Mouse (Mus musculus) c-Kit-positive CD71-positive TER-119-positive erythroid progenitor cells, embryonic 14.5 days (primary cell): ENCODE measurements at regions not wholly inside any gene's neighbourhood (a gene's known extent, or its start where the extent isn't known, plus 50 kb on each side); places are given as distances from the start of the nearest gene placed in this dataset.
A peak's percentile ranks its signal among the peaks of the same experiment; 100 is the strongest.

Experiments used
- DNase-seq: peaks from one replicate; pipeline ENCODE4 v3.0.0-alpha.2; 2013; ENCODE audit warnings: low spot score

DNA sequence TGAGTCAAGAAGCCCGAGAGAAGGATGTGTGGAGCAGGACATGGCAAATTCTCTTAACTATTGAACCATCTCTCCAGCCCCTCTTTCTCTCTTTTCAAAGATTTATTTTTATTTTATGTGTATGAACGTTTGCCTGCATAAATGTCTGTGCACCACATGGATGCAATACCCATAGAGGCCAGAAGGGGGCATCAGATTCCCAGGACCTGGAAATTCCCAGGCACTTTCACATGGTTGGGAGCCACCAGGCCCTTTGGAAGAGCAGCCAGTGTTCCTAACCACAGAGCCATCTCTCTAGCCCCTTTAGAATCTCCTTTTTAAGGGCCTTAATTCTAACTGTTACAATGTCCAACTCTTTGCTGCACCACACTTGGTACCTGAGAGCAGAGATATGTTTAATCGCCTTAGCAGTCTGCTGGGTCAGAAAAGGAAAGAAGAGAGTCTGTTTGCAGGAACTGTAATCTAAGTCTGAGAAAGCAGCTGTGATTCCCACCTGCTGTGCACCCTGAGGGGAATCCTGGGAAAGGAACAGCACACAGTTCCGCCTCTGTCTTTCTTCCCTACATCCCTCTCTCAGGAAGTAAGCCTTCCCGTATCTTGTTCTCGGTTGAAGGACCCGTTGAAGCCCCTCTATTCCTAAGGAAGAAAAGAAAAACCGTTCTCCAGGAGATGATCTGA is 186.8 kb downstream of the Katnal1 start:
- no peak for DNase-seq

DNA sequence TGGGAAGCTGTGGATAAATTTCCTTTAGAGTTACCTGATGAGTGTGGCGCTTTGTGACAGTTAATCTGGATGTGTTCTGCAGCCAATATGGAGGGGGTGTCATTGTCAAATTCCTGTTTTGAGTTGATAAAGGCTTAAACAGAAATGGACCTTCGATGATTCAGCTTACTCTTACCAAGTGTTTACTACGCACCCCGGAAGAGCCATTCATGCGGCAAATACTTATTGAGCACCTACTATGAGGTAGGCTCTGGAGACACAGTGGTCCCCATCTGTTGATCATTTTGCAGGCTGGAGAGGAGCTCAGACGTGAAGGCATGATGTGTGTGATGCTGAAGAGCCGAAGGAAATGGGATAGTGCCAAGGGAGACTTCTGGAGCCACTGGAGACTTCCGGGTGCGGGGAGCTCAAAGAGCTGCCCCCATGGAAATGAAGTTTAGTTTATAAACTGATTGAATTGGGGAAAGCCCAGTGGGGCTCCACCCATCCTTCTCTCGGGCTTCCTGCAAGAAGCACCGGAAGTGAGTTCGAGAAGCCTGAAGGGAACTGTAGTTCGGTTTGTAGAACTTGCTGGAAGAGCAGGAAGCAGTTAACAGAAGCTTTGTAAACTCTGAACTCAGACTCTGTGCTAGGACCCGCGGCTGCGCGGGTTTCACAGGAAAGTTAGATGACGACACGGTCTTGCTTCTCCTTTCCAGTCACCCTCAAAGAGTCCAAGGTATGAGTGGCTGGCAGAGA is 187.7 kb downstream of the Katnal1 start:
- no peak for DNase-seq

DNA sequence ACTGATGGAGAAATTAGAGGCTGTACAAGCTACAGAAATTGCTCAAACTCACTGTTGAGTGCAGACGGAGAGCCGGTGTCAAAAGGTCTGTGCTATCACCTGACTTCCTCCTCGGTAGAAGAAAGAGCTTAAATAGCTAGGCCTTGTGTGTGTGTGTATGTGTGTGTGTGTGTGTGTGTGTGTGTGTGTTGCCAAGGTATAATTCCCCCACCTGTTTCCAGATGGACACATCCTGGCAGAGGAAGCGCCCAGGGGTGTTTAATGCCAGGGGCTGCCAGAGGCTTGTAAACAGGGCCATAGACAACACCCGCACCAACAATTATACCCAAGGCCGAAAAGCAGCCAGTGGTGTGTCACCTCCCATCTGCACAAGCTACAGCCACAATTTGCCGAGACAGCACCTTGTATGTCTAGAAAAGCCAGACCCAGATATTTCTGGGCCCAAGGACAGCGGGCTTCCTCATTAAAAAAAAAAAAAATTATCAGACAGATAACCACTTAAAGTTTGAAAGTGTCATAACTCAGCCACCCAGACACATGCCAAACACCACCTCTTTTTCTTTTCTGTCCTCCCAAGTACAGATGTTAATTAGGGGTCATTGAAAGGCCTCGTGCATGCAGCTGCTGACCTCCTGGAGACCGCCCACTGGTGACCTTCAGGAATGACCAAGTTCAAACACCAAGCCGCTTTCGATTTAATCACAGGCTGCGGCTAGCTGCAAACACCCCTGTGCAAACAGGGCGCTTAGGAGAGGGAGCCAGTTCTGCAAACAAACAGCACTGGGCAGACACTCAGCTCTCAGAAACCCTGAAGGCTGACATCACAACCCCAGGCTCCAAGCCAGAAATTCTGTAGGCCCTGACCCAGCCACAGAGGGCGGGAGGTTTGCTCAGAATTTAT is 188.0 kb upstream of the Ubl3 start:
- DNase-seq: no peak

DNA sequence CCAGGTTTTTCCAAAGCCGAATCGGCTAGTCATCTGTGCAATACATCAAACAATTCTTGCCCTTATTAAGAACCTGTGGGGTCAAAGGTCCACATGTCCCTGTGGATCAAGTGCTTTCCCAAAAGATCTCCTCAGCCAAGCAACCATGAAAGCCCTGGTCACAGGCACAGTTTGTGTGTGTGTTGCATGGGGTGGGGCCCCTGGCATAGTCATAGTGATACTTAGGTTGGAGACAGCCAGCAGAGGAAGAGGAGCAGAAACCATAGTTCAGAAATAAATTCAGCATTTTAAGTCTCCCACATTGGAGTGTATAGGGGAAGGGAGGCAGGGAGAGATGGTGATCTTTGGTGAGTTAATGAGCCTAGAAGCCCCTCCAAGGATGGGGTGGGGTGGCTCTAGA is 187.1 kb upstream of the Ubl3 start:
- DNase-seq: no peak

DNA sequence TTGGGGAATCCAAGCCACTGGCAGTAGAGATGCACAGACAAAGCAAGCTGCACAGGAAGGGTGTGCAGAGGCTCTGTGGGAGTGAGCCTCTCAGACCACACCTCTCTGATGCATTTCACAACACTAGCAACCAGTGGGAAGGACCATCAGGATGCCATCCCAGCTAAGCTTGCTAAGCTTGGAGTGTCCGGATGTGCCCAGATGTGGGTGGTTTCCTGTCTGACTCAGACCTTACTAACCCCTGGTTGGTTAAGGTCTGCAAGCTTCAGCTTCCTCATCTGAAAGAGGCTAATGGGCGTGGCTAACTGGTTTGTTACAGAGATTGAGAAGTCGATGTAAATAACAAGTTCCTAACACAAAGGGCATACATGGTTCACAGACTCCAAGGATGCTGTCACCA is 186.6 kb upstream of the Ubl3 start:
- peak; percentile 6 for DNase-seq

DNA sequence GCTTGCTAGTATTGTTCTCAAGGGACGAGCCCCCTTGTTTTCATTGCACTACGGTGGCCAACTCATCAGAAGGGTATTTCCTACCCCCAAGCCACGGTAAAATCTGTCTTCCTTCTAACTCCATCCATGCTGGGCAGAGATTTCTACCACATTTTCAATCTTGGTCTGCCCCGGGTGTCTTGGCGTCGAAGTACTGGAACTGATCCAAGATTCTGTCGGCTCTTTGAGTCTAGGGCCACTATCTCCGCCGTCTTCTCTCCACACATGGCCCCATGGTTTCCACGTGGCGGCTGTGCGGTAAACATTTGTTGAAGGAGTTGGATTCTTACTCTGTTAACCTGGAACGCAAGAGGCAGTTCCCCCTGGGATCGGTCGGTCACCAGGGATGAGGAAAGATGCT is 177.0 kb upstream of the Ubl3 start:
- no peak for DNase-seq

DNA sequence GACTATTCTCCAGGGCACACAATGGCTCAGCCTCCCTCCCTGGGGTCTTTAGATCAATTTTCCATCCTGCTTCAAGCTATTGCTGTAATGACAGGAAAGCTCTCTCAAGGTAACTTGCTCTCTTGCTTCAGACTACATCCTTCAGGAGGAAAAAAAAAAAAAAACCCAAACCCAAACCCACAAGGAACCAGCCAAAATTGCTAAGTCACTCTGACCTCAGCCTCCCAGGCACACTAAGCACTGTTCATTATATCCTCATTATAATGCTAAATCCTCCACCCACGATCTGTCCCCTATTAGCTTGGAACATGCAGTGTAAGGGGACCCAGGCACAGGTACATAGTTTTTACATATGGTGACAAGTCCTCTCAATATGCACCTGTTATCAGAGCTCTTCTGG is 175.9 kb upstream of the Ubl3 start:
- DNase-seq: no peak

DNA sequence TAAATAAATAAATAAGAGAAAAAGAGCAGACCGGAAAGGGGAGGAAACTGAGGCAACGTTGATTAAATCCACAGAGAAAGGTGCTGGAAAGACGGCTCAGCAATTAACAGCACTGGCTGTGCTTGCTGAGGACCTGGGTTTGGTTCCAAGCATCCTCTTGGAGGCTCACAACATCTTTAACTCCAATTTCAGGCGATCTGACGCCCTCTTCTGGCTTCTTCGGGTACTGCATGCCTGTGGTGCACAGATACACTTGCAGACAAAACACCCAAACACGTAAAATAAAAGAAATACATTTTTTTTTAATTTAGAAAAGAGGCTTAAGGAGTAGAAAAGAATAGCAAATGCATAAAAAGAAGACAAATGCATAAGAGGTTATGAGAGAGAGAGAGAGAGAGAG is 173.9 kb upstream of the Ubl3 start:
- no peak for DNase-seq

DNA sequence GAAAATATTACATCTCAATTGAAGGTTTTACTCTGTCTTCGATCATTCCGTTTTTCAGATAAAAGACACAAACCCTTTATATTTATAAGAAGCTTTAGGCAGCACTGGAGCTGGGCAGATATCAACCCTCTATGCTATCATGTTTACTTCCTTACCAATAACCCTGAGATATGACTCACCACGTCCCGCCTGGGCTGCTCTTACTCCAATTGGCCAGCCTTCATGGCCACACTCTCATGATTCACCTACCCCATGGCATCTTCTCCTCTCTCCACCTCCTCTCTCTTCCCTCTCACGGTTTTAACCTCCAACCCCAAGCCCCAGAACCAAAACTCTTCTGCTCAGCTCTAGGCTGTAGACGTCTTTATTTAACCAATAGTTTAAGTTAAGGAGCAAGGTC is 171.9 kb upstream of the Ubl3 start:
- DNase-seq: no peak

DNA sequence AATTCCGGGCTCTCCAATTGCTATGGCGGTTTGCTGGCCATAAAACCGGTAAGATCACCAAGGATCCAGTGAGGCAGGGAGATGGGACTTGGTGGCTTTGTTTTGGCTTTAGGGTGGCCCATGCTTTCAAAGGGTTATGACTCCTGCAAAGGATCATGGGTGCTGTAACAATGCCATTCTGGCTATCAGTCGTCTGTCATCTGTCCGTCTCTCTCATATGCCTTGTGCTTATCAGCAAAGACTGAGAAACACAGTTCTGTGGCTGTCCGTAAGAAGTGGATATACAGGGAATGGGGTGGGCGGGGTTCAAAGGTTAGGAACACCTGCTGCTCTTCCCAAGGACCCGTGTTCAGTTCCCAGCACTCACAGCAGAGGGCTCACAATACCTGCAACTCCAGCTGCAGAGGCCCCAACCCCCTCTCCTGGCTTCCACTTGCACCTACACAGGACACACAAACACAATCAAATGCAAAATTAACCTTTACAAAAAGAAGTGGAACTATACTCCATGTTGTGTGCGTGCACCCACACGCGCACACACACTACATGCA is 171.2 kb upstream of the Ubl3 start:
- DNase-seq: no peak

DNA sequence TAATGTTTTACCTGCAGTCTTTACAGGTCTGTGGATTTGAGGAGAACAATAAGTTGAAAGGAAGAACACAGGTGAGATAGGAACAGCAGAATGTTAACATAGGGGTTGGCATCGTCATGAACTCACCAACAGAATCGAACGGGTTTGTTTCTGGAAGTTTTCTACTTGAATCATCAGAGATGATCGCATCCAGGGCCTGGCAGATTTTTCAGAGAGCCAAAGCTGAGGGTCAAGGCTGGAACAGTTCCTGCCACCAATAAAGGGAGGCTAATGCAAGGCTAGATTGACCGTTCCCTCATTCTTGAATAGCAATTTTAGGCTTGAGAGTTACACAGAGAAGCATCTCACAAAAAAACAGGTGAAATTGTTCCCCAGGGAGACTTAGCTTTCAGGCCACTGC is 168.0 kb upstream of the Ubl3 start:
- no peak for DNase-seq

DNA sequence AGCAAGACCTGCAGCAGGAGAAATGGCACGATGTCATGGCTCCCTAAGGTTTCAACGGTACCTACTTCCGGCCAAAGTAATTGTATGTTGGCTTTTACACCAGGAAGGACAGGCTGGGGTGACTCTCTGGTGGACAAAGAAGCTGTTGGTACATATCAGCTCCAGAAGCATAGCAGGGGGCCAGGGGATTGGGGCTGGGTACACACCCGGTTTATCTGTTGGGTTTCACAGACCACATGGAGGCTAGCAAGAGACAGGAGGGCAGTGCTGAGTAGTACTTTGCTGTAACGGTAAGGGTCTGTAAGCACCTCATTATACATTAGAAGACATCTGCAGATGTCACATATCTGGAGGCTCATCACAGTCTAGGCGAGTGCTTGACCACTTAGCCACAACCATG is 164.0 kb upstream of the Ubl3 start:
- no peak for DNase-seq

DNA sequence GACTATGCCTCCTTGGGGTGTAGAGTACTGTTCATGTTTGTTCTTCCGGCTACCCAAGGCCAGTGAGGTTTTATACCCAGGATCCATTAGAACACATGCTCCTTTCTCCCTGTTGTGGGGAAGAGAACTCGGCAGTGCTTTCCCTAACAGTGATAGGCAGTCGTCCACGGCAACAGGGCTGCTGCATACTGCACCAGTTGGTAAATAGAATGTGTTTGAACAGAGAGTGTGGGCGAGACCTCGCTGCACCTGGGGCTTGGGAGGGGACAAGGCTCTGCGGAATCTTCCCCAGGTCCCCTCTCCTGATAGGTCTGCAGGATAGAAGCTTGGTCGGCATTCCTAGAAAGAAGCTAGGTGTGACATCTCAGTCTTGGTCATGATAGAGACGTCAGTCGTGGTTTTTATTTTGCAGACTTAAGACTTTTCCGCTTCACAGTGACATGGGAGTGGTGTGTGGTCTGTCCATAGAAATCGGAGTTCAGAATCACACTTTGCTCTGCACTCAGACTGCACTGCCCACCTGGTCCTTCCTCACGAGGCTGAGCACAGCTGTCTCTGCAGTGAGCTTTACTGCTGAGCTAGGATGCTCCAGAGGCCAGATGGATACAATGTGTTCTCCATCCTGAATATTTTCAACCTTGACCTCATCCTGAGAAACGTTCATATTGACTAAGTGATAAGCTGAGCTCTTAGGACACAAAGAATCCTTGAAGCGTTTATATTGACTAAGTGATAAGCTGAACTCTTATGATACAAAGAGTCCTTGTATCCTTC is 162.8 kb upstream of the Ubl3 start:
- no peak for DNase-seq

DNA sequence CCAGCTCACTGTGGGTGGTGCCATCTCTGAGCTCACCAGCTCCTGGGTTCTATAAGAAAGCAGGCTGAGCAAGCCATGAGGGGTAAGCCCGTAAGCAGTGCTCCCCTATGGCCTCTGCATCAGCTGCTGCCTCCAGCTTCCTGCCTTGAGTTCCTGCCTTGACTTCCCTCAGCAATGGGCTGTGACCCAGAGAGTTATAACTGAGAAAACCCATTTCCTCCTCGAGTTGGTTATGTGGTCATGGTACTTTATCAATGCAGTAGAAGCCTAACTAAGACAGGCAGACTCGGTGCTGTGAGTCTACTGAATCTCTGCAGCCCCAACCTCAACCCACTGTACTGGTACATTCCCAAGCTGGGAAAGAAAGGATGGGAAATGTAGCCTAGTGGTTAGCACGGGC is 162.2 kb upstream of the Ubl3 start:
- DNase-seq: no peak

DNA sequence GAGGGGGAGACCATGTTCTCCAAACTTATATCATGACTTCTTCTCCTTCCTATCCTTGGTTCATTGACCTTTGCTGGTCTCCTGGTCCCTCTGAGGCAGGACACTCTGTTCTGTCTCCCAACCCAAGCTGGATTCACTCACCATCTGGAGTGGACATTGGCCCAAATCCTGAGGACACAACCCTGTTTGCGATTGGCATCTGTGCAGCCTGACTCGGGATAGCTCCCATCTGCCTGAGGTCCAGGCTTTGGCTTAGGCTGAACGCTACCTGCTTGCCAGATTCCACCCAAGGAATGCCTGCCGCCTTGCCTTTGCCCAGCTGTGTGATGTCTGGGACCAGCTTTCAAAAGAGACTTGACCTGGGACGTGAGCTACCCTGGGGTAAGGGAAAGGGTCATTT is 161.2 kb upstream of the Ubl3 start:
- no peak for DNase-seq

DNA sequence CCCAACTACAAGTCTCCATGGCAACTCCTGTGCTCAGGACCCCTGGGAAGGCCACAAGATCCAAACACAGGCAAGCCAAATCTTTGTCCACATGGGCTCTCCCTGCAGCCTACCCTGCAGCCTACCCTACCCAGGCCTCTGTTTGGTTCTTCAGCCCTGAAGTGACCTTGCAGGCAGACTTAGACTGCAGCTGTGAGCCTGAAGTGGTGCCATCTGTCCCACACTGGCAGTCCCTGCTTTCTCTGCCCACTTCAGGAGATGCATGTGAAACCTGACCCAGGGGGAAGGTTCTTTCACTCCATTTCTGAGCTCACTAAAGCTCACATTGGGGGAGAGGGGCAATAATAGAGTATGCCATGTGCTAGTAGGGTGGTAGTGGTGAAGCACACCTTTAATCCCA is 160.4 kb upstream of the Ubl3 start:
- no peak for DNase-seq

DNA sequence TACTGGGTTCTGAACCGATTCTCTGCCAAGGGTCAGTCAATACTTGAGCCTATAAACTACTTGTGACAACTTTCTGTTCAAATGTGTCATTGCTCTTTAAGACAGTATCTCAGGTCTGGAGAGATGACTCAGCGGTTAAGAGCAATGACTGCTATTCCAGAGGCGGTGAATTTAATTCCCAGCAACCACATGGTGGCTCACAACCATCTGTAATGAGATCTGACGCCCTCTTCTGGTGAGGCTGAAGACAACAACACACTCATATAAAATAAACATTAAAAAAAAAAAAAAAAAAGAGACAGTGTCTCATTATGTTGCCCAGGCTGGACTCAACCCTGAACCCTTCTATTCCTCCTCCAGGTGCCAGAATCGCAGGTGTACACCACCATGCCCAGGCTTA is 159.0 kb upstream of the Ubl3 start:
- no peak for DNase-seq

DNA sequence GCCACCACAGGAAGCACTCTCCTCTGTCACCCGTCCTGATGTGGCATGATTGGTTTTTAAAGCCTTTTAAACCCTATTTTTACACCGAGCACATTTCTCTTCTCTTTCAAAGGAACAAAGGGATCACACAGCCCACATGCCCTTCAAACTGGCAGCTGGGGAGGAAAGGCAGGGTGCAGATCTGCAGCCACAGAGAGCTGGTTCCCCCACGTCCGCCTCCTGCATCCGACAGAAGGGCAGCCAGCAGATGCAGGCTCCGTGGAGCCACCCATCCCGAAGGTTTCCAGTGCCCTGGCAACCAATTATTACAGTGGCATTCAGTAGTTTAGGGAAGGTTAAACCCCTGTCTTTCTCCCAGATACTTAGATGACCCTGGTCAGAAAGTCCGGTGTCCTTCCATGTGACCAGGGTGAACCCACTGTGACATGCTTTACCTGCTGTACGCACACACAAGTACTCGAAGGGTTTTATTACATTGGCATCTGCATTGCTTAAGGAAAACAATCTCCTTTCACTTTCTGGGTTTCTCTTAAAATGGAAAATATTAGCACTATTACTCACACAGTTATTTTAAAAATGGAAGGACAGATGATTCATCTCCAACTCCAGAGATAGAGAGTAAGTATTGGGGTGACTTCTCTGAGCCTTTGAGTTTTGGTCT is 156.7 kb upstream of the Ubl3 start:
- no peak for DNase-seq

DNA sequence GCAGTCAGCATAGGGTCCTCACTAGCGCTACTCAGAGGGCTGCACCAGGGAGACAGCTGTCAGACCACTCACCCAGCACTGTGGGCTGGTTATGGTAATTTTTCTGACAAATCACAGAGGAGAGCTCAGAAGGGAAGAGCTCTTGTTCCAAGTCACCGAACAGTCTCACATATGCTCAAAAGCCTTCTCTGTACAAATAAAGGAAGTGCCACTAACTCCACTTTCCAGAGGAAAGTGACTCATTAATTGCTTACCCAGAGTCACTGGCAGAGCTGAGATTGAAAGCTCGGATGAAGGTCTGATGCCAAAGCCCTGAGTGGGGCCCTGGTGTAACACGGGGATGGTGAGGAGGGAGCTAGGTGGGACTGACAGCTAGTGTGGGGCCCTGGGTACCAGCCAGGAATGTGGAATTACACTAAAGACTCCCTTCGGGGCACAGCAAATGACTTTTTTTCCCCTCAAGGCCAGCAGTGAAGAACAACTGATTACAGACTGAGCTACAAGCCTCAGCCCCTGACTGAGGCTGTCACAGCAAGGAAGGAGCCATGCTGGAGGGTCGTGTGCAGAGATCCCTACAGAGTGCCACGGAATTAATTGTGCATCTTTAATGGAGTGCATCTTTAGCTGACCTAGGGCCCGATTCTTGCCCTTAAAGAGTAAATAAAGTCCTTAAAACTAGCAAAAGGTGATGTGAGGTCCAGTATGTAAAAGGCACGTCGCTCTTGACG is 155.6 kb upstream of the Ubl3 start:
- DNase-seq: no peak

DNA sequence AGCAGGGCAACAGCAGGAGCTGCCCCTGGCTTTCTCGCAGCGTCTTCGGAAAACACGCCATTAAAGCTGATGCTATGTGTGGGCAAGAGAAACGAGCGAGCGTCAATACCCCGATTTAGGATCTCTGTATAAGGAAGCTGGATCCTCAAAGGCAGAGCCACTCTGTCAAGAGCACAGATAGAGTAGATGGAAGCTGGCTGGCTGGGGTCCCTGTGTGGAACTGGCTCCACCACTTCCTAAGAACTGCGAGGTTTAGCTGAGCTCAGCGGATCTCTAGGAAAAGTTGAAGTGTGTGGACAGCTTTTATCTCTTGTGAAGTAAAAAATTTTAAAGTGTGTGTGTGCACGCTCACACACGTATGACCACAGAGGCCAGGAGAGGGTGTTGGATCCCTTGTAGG is 154.7 kb upstream of the Ubl3 start:
- no peak for DNase-seq
